Mouse (Mus musculus): Measurements from ENCODE around the gene Higd2a. TPM values are rescaled to one million over a fixed set of nuclear protein-coding genes. Genes with fewer than 3 reads are reported as not detected.
A peak's percentile ranks its signal among the peaks of the same experiment; 100 is the strongest.

The Higd2a gene
- polyA plus RNA-seq, 1 experiment from 2014 or later: 162 TPM

DNA sequence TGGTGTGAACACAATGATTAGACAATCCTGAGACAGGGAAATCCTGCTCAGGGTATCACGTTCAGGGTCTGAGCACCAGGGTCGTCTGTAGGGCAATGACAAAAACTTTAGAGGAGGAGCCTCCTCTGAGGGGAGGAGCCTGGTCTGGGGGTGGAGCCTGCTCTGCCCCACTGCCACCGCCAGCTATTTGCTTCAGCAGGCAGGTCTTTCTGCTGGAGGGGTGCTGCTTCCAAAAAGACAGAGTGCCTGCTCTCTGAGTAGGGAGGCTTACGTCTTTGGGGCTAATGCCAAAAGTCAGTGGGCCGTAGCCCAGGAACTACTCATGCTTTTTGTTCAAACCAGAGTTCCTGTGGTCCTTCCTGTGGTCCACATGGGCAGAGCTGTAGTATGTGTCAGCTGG, 21.6 kb upstream of the Higd2a start:
- 47% methylated on average over 5 of the region's 5 CpGs for WGBS
- H3K27me3 ChIP-seq: peaks cover 7% of the 10 kb centered on the region
- H3K36me3 ChIP-seq: no peaks in the 10 kb centered on the region
- no peak overlapping the region for H3K9ac ChIP-seq (replicated peaks)
- H3K4me3 ChIP-seq: no peak overlapping the region
- H3K9me3 ChIP-seq: no peaks in the 10 kb centered on the region
- H3K27ac ChIP-seq (replicated peaks): no peak overlapping the region
- no peak overlapping the region for H3K4me2 ChIP-seq (replicated peaks)
- ATAC-seq (ENCODE audit: low FRiP score, low read depth): no peak
- H3K4me1 ChIP-seq: peaks cover 9% of the 10 kb centered on the region

DNA sequence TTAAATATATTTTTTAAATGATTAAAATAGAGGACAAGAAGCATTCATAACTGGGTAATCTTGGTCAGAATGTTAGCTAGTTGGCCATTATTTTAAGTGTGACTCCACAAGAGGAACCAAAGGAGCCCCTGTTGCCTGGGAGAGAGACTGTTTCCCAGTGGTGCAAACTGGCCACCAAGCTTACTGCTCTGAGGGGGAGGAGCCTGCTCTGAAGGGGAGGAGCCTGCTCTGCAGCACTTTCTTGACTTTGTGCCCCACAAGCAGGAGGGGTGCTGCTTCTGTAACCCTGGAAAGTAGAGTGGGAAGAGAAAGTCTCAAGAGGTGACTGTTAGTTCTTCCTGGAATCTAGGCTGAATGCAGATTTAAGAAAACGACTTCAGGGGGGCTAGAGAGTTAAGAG, 20.7 kb upstream of the Higd2a start:
- ATAC-seq (ENCODE audit: low FRiP score, low read depth): no peak

DNA sequence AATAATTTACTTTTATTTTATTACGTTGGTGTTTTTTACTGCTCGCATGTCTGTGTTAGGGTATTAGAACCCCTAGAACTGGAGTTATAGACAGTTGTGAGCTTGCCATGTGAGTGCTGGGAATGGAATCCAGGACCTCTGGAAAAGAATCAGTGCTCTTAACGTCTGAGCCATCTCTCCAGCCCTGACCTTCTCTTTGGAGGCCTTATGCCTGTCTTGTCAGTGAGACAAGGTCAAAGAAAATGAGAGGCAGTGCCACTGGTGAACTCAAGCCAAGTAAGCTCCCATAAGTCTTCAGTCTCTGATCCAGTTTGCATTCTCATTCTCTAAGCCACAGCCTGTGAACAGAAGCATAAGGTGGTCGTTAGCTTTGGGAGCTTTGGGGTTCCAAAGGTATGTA, 19.3 kb upstream of the Higd2a start:
- Histone ChIP-seq H3K4me3 (no peak overlapping the region), H3K36me3 (no peaks in the 10 kb centered on the region), H3K27ac (replicated peaks) (no peak overlapping the region), H3K4me2 (replicated peaks) (no peak overlapping the region), H3K4me1 (peaks cover 4% of the 10 kb centered on the region), H3K9ac (replicated peaks) (no peak overlapping the region), H3K9me3 (no peaks in the 10 kb centered on the region), H3K27me3 (peaks cover 17% of the 10 kb centered on the region)
- WGBS: 73% methylated on average over 4 of the region's 4 CpGs
- no peak for ATAC-seq (ENCODE audit: low FRiP score, low read depth)

More for the DNA sequence above, 20.7 kb upstream of the Higd2a start:
- Histone ChIP-seq H3K9me3 (no peaks in the 10 kb centered on the region), H3K4me3 (no peak overlapping the region), H3K4me2 (replicated peaks) (no peak overlapping the region), H3K27ac (replicated peaks) (no peak overlapping the region), H3K9ac (replicated peaks) (no peak overlapping the region), H3K27me3 (peaks cover 15% of the 10 kb centered on the region), H3K4me1 (peaks cover 2% of the 10 kb centered on the region), H3K36me3 (no peaks in the 10 kb centered on the region)
- WGBS: 46% methylated on average over 1 of the region's 1 CpGs

GRCm38 (mm10) chr13:54571637-54572036, 18.4 kb upstream of the Higd2a start:
- peaks cover 17% of the 10 kb centered on the region for H3K27me3 ChIP-seq
- H3K9me3 ChIP-seq: no peaks in the 10 kb centered on the region
- no peak overlapping the region for H3K9ac ChIP-seq (replicated peaks)

DNA sequence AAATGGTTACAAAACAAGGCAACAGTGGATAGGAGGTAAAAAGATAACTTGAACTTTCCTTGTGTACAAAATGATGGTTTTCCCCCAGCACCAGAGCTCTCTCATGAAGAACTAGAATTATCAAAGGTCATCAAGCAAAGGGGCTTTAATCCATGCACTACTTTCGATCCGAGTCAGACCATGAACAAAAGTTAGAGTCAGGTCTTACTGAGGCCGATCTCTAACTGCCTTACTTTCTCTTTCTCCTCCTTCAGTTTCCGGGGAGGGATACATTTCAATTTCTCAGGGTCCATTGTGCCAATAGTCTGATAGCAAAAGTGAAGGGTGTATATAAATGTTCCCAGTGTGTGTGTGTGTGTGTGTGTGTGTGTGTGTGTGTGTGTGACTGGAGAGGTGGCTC, 17.4 kb upstream of the Higd2a start:
- peaks cover 17% of the 10 kb centered on the region for H3K27me3 ChIP-seq
- H3K4me1 ChIP-seq: peaks cover 15% of the 10 kb centered on the region
- ATAC-seq (ENCODE audit: low FRiP score, low read depth): no peak
- H3K27ac ChIP-seq (replicated peaks): no peak overlapping the region
- H3K4me2 ChIP-seq (replicated peaks): no peak overlapping the region
- no peak overlapping the region for H3K9ac ChIP-seq (replicated peaks)
- WGBS: 84% methylated on average over 4 of the region's 4 CpGs
- H3K4me3 ChIP-seq: no peak overlapping the region
- H3K9me3 ChIP-seq: no peaks in the 10 kb centered on the region
- peaks cover 2% of the 10 kb centered on the region; the same call in 1 of the 2 replicates for H3K36me3 ChIP-seq

More at GRCm38 (mm10) chr13:54571637-54572036, 18.4 kb upstream of the Higd2a start:
- ATAC-seq (ENCODE audit: low FRiP score, low read depth): no peak
- no peak overlapping the region for H3K4me3 ChIP-seq
- WGBS: 25% methylated on average over 2 of the region's 2 CpGs
- no peak overlapping the region for H3K4me2 ChIP-seq (replicated peaks)
- peaks cover 10% of the 10 kb centered on the region for H3K4me1 ChIP-seq
- no peaks in the 10 kb centered on the region for H3K36me3 ChIP-seq
- no peak overlapping the region for H3K27ac ChIP-seq (replicated peaks)

- peaks cover 26% of the 10 kb centered on the region for H3K36me3 ChIP-seq
- H3K4me1 ChIP-seq: peaks cover 19% of the 10 kb centered on the region
- ATAC-seq (ENCODE audit: low FRiP score, low read depth): peak; percentile 95
- no peaks in the 10 kb centered on the region for H3K9me3 ChIP-seq
- peaks cover 17% of the 10 kb centered on the region for H3K27me3 ChIP-seq
- H3K27ac ChIP-seq (replicated peaks): peak within 1 kb of the TSS; percentile 79
- peak within 1 kb of the TSS; percentile 89 for H3K4me3 ChIP-seq
- H3K4me2 ChIP-seq (replicated peaks): peak within 1 kb of the TSS; percentile 95
- WGBS: under 1% methylated on average over 55 of the region's 55 CpGs
- H3K9ac ChIP-seq (replicated peaks): peak within 1 kb of the TSS; percentile 90
These were observed 15.0 kb upstream of the Higd2a start, which contains the start of gene Arl10 for GRCm38 (mm10) chr13:54574854-54575481. Gene Arl10 (plus strand): TSS chr13:54575015.

DNA sequence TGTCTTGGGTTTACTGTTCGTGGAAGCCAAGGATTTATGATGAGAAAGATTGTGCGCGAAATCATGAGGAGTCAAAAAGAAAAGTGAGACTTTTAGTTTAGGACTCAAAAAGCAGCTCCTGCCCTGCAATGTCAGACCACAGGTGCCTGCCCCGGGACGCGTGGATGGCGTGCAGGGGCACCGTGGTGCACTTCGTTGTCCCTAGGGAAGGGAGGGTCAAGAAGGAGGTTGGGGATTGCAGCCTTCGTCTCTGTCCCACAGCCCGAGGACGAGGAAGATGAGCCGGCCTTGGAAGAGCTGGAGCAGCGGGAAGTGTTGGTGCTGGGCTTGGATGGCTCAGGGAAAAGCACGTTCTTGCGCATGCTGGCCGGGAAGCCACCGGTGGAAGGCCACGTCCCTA, 14.5 kb upstream of the Higd2a start:
- Histone ChIP-seq H3K27me3 (peaks cover 17% of the 10 kb centered on the region), H3K9me3 (no peaks in the 10 kb centered on the region), H3K36me3 (peaks cover 30% of the 10 kb centered on the region), H3K4me3 (peak overlapping the region; percentile 89), H3K4me2 (replicated peaks) (peak overlapping the region; percentile 95), H3K27ac (replicated peaks) (no peak overlapping the region), H3K9ac (replicated peaks) (peak overlapping the region; percentile 90), H3K4me1 (peaks cover 19% of the 10 kb centered on the region)
- 0 out of 2 replicates have a peak, but pooled peaks have one; percentile 29 for ATAC-seq (ENCODE audit: low FRiP score, low read depth)
- WGBS: 5% methylated on average over 19 of the region's 19 CpGs

DNA sequence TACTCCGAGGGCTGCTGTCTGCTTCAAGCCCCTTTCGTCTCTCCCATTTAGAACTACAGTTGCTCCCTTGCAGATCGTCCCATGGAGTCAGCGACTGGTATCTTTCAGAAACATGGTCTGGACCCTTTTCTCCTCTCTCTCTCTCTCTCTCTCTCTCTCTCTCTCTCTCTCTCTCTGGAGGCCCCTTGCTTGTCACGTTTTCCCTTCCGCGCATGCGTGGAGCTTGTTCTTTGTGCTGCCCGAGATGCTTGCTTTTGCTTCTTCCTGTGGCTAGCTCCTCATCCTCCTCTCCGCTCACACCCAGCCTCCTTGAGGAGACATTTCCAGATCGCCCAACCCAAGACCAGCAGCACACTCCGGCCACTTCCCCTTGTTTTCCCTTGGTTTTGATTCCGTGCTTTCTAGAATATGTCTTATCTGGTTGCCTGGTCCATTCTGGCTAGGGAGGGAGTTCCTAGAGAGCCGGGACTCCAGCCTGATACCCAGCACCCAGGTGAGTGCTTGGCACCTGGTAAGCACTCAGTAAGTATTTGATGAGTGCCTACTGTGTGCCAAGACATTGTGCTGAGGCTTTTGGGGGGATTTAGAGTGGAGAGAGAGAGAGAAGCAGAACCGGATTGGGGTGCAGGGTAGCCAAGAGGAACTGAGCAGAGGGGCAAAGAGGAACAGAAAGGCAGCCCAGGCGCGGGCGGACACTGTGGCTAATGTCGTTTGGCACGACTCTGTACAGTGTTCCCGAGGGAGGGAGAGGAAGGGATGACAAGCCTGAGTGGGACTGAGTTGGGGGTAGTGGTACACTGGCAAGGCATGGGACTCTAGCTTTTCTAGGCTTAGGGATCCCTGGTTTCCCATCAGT, 12.1 kb upstream of the Higd2a start:
- no peak overlapping the region for H3K27ac ChIP-seq (replicated peaks)
- peaks cover 13% of the 10 kb centered on the region for H3K27me3 ChIP-seq
- H3K4me3 ChIP-seq: no peak overlapping the region
- no peak for ATAC-seq (ENCODE audit: low FRiP score, low read depth)
- no peaks in the 10 kb centered on the region for H3K9me3 ChIP-seq
- peaks cover 51% of the 10 kb centered on the region for H3K36me3 ChIP-seq
- H3K9ac ChIP-seq (replicated peaks): no peak overlapping the region
- H3K4me2 ChIP-seq (replicated peaks): no peak overlapping the region
- peaks cover 19% of the 10 kb centered on the region for H3K4me1 ChIP-seq
- WGBS: 83% methylated on average over 21 of the region's 21 CpGs

DNA sequence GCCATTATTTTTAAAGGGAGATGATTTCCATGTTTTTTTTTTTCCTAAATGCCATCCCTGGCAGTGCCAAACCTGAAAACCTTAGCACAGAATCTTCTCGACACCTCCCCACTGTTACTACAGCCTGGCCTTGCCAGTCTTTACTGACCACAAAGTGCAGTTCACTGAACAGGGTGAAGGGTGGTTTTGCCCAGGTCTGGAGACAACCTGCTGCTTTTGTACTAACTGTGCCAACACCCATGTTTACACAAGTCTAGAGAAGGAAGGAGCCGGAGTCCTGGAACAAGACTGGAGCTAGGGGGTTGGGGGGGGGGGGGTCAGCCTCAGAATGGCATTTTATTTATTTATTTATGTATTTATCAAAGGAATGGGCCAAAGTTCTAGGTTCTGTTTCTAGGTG, 8.6 kb upstream of the Higd2a start:
- H3K4me1 ChIP-seq: peaks cover 9% of the 10 kb centered on the region
- no peak overlapping the region for H3K4me3 ChIP-seq
- WGBS: 90% methylated on average over 2 of the region's 2 CpGs

DNA sequence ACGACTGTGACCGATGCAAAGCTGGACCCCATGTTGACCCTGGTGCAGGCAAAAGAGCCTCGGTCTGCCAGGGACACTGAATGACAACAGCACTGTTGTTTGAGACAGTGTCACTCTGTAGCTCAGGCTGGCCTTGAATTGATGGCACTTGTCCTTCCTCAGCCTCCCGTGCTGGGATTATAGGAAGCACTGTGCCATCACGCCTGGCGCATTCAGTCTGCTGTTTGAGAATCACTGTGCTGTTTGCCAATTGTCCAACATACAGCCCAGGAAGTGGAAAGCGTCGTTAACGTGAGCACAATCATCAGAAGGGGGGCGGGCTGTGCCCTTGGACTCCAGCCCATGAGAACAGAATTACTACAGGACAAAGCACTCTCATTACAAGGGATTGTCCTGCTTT, 7.9 kb upstream of the Higd2a start:
- 81% methylated on average over 10 of the region's 10 CpGs for WGBS
- Histone ChIP-seq H3K4me3 (no peak overlapping the region), H3K27ac (replicated peaks) (no peak overlapping the region), H3K9me3 (no peaks in the 10 kb centered on the region), H3K4me2 (replicated peaks) (no peak overlapping the region), H3K4me1 (0 out of 2 replicates have a peak, but pooled peaks cover 7% of the 10 kb centered on the region), H3K36me3 (peaks cover 91% of the 10 kb centered on the region), H3K27me3 (no peaks in the 10 kb centered on the region), H3K9ac (replicated peaks) (no peak overlapping the region)
- ATAC-seq (ENCODE audit: low FRiP score, low read depth): no peak

More for the DNA sequence above, 8.6 kb upstream of the Higd2a start:
- ATAC-seq (ENCODE audit: low FRiP score, low read depth): no peak
- Histone ChIP-seq H3K36me3 (peaks cover 85% of the 10 kb centered on the region), H3K9ac (replicated peaks) (no peak overlapping the region), H3K27ac (replicated peaks) (no peak overlapping the region), H3K4me2 (replicated peaks) (no peak overlapping the region), H3K9me3 (no peaks in the 10 kb centered on the region), H3K27me3 (no peaks in the 10 kb centered on the region)

GRCm38 (mm10) chr13:54582860-54583259, 7.1 kb upstream of the Higd2a start:
- Histone ChIP-seq H3K4me2 (replicated peaks) (no peak overlapping the region), H3K4me3 (no peak overlapping the region), H3K9ac (replicated peaks) (no peak overlapping the region), H3K36me3 (peaks cover 88% of the 10 kb centered on the region), H3K4me1 (0 out of 2 replicates have a peak, but pooled peaks cover 3% of the 10 kb centered on the region), H3K9me3 (no peaks in the 10 kb centered on the region), H3K27ac (replicated peaks) (no peak overlapping the region), H3K27me3 (no peaks in the 10 kb centered on the region)
- no peak for ATAC-seq (ENCODE audit: low FRiP score, low read depth)
- 95% methylated on average over 5 of the region's 5 CpGs for WGBS

- peaks cover 9% of the 10 kb centered on the region for H3K4me1 ChIP-seq
- no peak overlapping the region for H3K27ac ChIP-seq (replicated peaks)
- H3K9ac ChIP-seq (replicated peaks): no peak overlapping the region
- ATAC-seq (ENCODE audit: low FRiP score, low read depth): no peak
- WGBS: 94% methylated on average over 11 of the region's 11 CpGs
- no peaks in the 10 kb centered on the region for H3K9me3 ChIP-seq
- no peak overlapping the region for H3K4me2 ChIP-seq (replicated peaks)
- peaks cover 58% of the 10 kb centered on the region for H3K36me3 ChIP-seq
- H3K4me3 ChIP-seq: no peak overlapping the region
- H3K27me3 ChIP-seq: no peaks in the 10 kb centered on the region
These were observed 4.2 kb upstream of the Higd2a start for GRCm38 (mm10) chr13:54585831-54586230.
